In the genomic region with DNA sequence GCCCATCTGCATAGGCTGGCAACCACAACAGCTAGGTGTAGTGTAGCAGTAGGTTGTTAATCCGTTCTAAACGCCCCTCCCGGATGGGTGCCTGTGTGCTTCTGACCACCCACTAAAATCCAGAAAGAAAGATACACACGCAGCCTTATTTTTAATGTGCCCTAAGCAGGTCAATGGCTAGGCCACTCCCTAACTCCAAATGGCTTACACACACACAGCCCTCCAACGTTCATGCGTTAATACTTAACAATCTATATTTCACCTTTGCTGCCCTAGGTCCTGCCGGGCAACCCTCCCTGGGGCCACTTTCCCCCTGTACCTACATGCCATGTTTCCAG, we compare ENCODE assay signal across 8 mouse cellular contexts. TPM values are rescaled to one million over a fixed set of nuclear protein-coding genes. Genes with fewer than 3 reads are reported as not detected.
DNase-seq lines count a peak whose midpoint lies in the region; ATAC-seq and TF ChIP-seq lines count a peak whose summit lies in the region.

No protein-coding gene starts in this region.

- peaks cover 36% of the 10 kb centered on the region for H3K4me1 ChIP-seq in heart, embryonic 13.5 days
- no peaks in the 10 kb centered on the region for H3K4me1 ChIP-seq in ES-Bruce4 (ENCODE audit: control insufficient read depth, insufficient read depth, low read length)
- peaks cover 25% of the 10 kb centered on the region for H3K4me1 ChIP-seq in forebrain, embryonic 16.5 days (replicated peaks; ENCODE audit: control insufficient read depth, insufficient read depth, low read length)
- peaks cover 31% of the 10 kb centered on the region for H3K4me1 ChIP-seq in liver, postnatal 0 days (ENCODE audit: insufficient read depth)

- peak overlapping the region; percentile 72 for H3K4me3 ChIP-seq in heart, embryonic 13.5 days
- peak overlapping the region; percentile 87 for H3K4me3 ChIP-seq in ES-Bruce4 (ENCODE audit: low read depth, low read length)
- H3K4me3 ChIP-seq in forebrain, embryonic 16.5 days (replicated peaks; ENCODE audit: low read length), result peak overlapping the region; percentile 56
- H3K4me3 ChIP-seq in liver, postnatal 0 days (ENCODE audit: low read depth, low read length), result peak overlapping the region; percentile 51

- TF ChIP-seq POLR2A in ES-Bruce4 (IDR thresholded peaks at IDR 0.05; ENCODE audit: insufficient read depth, low read length), result no peak

- 8% methylated on average over 7 of the region's 7 CpGs for WGBS in heart, embryonic 13.5 days
- WGBS in forebrain, embryonic 16.5 days, result 3% methylated on average over 7 of the region's 7 CpGs
- 14% methylated on average over 7 of the region's 7 CpGs for WGBS in liver, postnatal 0 days (ENCODE audit: insufficient replicate concordance)

- TF ChIP-seq EP300 in ES-Bruce4 (IDR thresholded peaks at IDR 0.05; ENCODE audit: insufficient read depth, low read depth, low read length), result no peak
- TF ChIP-seq EP300 in liver, postnatal 0 days (IDR thresholded peaks at IDR 0.05; ENCODE audit: low read depth), result no peak

- ATAC-seq in heart, embryonic 13.5 days (ENCODE audit: extremely low read depth, insufficient number of reproducible peaks, low FRiP score, low TSS enrichment), result no peak
- peak; percentile 27 for ATAC-seq in forebrain, embryonic 16.5 days
- ATAC-seq in liver, postnatal 0 days, result peak; percentile 53
- ATAC-seq in erythroid progenitor cell, adult 5-6 weeks (replicated peaks; ENCODE audit: low FRiP score, poor library complexity, severe bottlenecking), result no peak

- H3K27ac ChIP-seq in heart, embryonic 13.5 days (replicated peaks), result peak overlapping the region; percentile 96
- H3K27ac ChIP-seq in ES-Bruce4 (ENCODE audit: insufficient read depth, low read length), result no peak overlapping the region
- H3K27ac ChIP-seq in forebrain, embryonic 16.5 days (ENCODE audit: low read length), result peak overlapping the region; percentile 66
- peak overlapping the region; percentile 90 for H3K27ac ChIP-seq in liver, postnatal 0 days (ENCODE audit: low read depth)

- H3K9ac ChIP-seq in heart, embryonic 13.5 days, result peak overlapping the region; percentile 86
- peak overlapping the region; percentile 47 for H3K9ac ChIP-seq in ES-Bruce4 (ENCODE audit: low read depth, poor library complexity, severe bottlenecking)
- peak overlapping the region; percentile 72 for H3K9ac ChIP-seq in forebrain, embryonic 16.5 days (replicated peaks; ENCODE audit: low read depth, low read length)
- peak overlapping the region; percentile 55 for H3K9ac ChIP-seq in liver, postnatal 0 days (replicated peaks)

- H3K36me3 ChIP-seq in heart, embryonic 13.5 days, result peaks cover 31% of the 10 kb centered on the region
- no peaks in the 10 kb centered on the region for H3K36me3 ChIP-seq in ES-Bruce4 (ENCODE audit: control insufficient read depth, insufficient read depth, low read length, poor library complexity, severe bottlenecking)
- no peaks in the 10 kb centered on the region for H3K36me3 ChIP-seq in forebrain, embryonic 16.5 days (ENCODE audit: control insufficient read depth, insufficient read depth)
- H3K36me3 ChIP-seq in liver, postnatal 0 days (replicated peaks; ENCODE audit: insufficient read depth, low read length), result 0 out of 2 replicates have a peak, but pooled peaks cover 2% of the 10 kb centered on the region

- H3K4me2 ChIP-seq in heart, embryonic 13.5 days, result peak overlapping the region; percentile 86
- peak overlapping the region; percentile 76 for H3K4me2 ChIP-seq in forebrain, embryonic 16.5 days (ENCODE audit: low read length)
- H3K4me2 ChIP-seq in liver, postnatal 0 days (ENCODE audit: low read depth, low read length), result peak overlapping the region; percentile 73

- DNase-seq in heart, postnatal 14 days, result no peak
- no peak for DNase-seq in liver, postnatal 0 days
- no peak for DNase-seq in Muller cell, postnatal 12 days (ENCODE audit: inconsistent ontology term)
- no peak for DNase-seq in adrenal gland, adult 8-10 months

- intact Hi-C loops in heart, postnatal 14 days (cut with DNase I), result loop anchor here (5.0 kb wide), 2 partner anchors 69 to 81 kb away; partner anchors contain the start of gene C1qtnf12

- H3K9me3 ChIP-seq in heart, embryonic 13.5 days, result no peaks in the 10 kb centered on the region
- H3K9me3 ChIP-seq in ES-Bruce4 (replicated peaks; ENCODE audit: control insufficient read depth, insufficient read depth, low read length, poor library complexity, severe bottlenecking), result no peaks in the 10 kb centered on the region
- no peaks in the 10 kb centered on the region for H3K9me3 ChIP-seq in forebrain, embryonic 16.5 days (ENCODE audit: control insufficient read depth, low read length)
- no peaks in the 10 kb centered on the region for H3K9me3 ChIP-seq in liver, postnatal 0 days (ENCODE audit: low read length)

- peaks cover 23% of the 10 kb centered on the region for H3K27me3 ChIP-seq in heart, embryonic 13.5 days (replicated peaks)
- H3K27me3 ChIP-seq in ES-Bruce4 (ENCODE audit: control insufficient read depth, insufficient read depth, low read length, poor library complexity, severe bottlenecking), result no peaks in the 10 kb centered on the region
- peaks cover 18% of the 10 kb centered on the region for H3K27me3 ChIP-seq in forebrain, embryonic 16.5 days (replicated peaks; ENCODE audit: control insufficient read depth, insufficient read depth, low read length)
- H3K27me3 ChIP-seq in liver, postnatal 0 days (ENCODE audit: insufficient read depth, low read length), result peaks cover 19% of the 10 kb centered on the region

- TF ChIP-seq CTCF in ES-Bruce4 (IDR thresholded peaks at IDR 0.05; ENCODE audit: low read depth, low read length), result no peak
- TF ChIP-seq CTCF in liver, postnatal 0 days (IDR thresholded peaks at IDR 0.05; ENCODE audit: low read depth), result no peak

RNA-seq across cellular contexts. Expression of gene Tnfrsf18, which starts 5.3 kb away (rescaled TPM):
- polyA plus RNA-seq in heart, embryonic 13.5 days (2015; fragmentation: Nextera tagmentation; extraction: Ambion mirVana), result 1.9 and 2.0 TPM in 2 replicates
- total RNA-seq in heart, postnatal 14 days (2021), result under 1 TPM in 1 of 2 experiments, not detected in 1; 0.56 TPM
- not detected in 2 replicates for polyA plus RNA-seq in ES-Bruce4 (2011; ENCODE audit: insufficient read depth, insufficient read length, low read depth, missing spikeins)
- polyA plus RNA-seq in forebrain, embryonic 16.5 days (2015; fragmentation: Nextera tagmentation; extraction: Ambion mirVana), result 0.60 and 1.5 TPM in 2 replicates
- polyA plus RNA-seq in liver, postnatal 0 days (2015; fragmentation: Nextera tagmentation; extraction: Ambion mirVana), result 0.78 and 1.2 TPM in 2 replicates
- 2.9 and 26.7 TPM in 2 replicates for total RNA-seq in erythroid progenitor cell, adult 5-6 weeks (2015; ENCODE audit: low replicate concordance)
- total RNA-seq in erythroid progenitor cell, adult 5-6 weeks (2017; ENCODE audit: low replicate concordance), result 1.5 and 3.5 TPM in 2 replicates
- 1 to 10 TPM in 1 of 4 experiments, under 1 TPM in 1, not detected in 2; 0.42 to 1.2 TPM for total RNA-seq in adrenal gland, adult 8-10 months (2022)

RNA-seq across cellular contexts. Expression of gene Tnfrsf4, which starts 17.6 kb away (rescaled TPM):
- 0.42 and 0.47 TPM in 2 replicates for polyA plus RNA-seq in heart, embryonic 13.5 days (2015; fragmentation: Nextera tagmentation; extraction: Ambion mirVana)
- under 1 TPM; 0.50 to 0.80 TPM for total RNA-seq in heart, postnatal 14 days (2021)
- 2.4 and 2.9 TPM in 2 replicates for polyA plus RNA-seq in ES-Bruce4 (2011; ENCODE audit: insufficient read depth, insufficient read length, low read depth, missing spikeins)
- polyA plus RNA-seq in forebrain, embryonic 16.5 days (2015; fragmentation: Nextera tagmentation; extraction: Ambion mirVana), result 1.0 and 1.4 TPM in 2 replicates
- polyA plus RNA-seq in liver, postnatal 0 days (2015; fragmentation: Nextera tagmentation; extraction: Ambion mirVana), result 0.26 and 0.36 TPM in 2 replicates
- total RNA-seq in erythroid progenitor cell, adult 5-6 weeks (2015; ENCODE audit: low replicate concordance), result 3.4 TPM in 1 of 2 replicates, not detected in the other
- 0.61 and 8.2 TPM in 2 replicates for total RNA-seq in erythroid progenitor cell, adult 5-6 weeks (2017; ENCODE audit: low replicate concordance)
- total RNA-seq in adrenal gland, adult 8-10 months (2022), result 1 to 10 TPM; 1.0 to 3.0 (median 2.0) TPM

RNA-seq across cellular contexts. Expression of gene Ttll10, which starts 28.0 kb away (rescaled TPM):
- 0.60 and 0.66 TPM in 2 replicates for polyA plus RNA-seq in heart, embryonic 13.5 days (2015; fragmentation: Nextera tagmentation; extraction: Ambion mirVana)
- not detected for total RNA-seq in heart, postnatal 14 days (2021)
- polyA plus RNA-seq in ES-Bruce4 (2011; ENCODE audit: insufficient read depth, insufficient read length, low read depth, missing spikeins), result 2.5 and 3.3 TPM in 2 replicates
- not detected in 2 replicates for polyA plus RNA-seq in forebrain, embryonic 16.5 days (2015; fragmentation: Nextera tagmentation; extraction: Ambion mirVana)
- polyA plus RNA-seq in liver, postnatal 0 days (2015; fragmentation: Nextera tagmentation; extraction: Ambion mirVana), result 0.15 and 0.31 TPM in 2 replicates
- total RNA-seq in erythroid progenitor cell, adult 5-6 weeks (2015; ENCODE audit: low replicate concordance), result not detected in 2 replicates
- total RNA-seq in erythroid progenitor cell, adult 5-6 weeks (2017; ENCODE audit: low replicate concordance), result not detected in 2 replicates
- 1 to 10 TPM in 1 of 4 experiments, under 1 TPM in 2, not detected in 1; 0.38 to 1.2 (median 0.86) TPM for total RNA-seq in adrenal gland, adult 8-10 months (2022)

RNA-seq across cellular contexts. Expression of gene Sdf4, which starts 38.6 kb away (rescaled TPM):
- 127 and 136 TPM in 2 replicates for polyA plus RNA-seq in heart, embryonic 13.5 days (2015; fragmentation: Nextera tagmentation; extraction: Ambion mirVana)
- total RNA-seq in heart, postnatal 14 days (2021), result 10 to 100 TPM; 83.2 to 84.6 TPM
- 82.8 and 88.9 TPM in 2 replicates for polyA plus RNA-seq in ES-Bruce4 (2011; ENCODE audit: insufficient read depth, insufficient read length, low read depth, missing spikeins)
- 118 and 125 TPM in 2 replicates for polyA plus RNA-seq in forebrain, embryonic 16.5 days (2015; fragmentation: Nextera tagmentation; extraction: Ambion mirVana)
- polyA plus RNA-seq in liver, postnatal 0 days (2015; fragmentation: Nextera tagmentation; extraction: Ambion mirVana), result 91.5 and 94.2 TPM in 2 replicates
- 31.4 and 59.1 TPM in 2 replicates for total RNA-seq in erythroid progenitor cell, adult 5-6 weeks (2015; ENCODE audit: low replicate concordance)
- 92.1 and 127 TPM in 2 replicates for total RNA-seq in erythroid progenitor cell, adult 5-6 weeks (2017; ENCODE audit: low replicate concordance)
- total RNA-seq in adrenal gland, adult 8-10 months (2022), result 100 to 1,000 TPM; 290 to 326 (median 308) TPM

RNA-seq across cellular contexts. Expression of gene B3galt6, which starts 38.8 kb away (rescaled TPM):
- polyA plus RNA-seq in heart, embryonic 13.5 days (2015; fragmentation: Nextera tagmentation; extraction: Ambion mirVana), result 8.8 and 10.7 TPM in 2 replicates
- 1 to 10 TPM; 2.0 to 2.7 TPM for total RNA-seq in heart, postnatal 14 days (2021)
- polyA plus RNA-seq in ES-Bruce4 (2011; ENCODE audit: insufficient read depth, insufficient read length, low read depth, missing spikeins), result 2.5 and 2.6 TPM in 2 replicates
- polyA plus RNA-seq in forebrain, embryonic 16.5 days (2015; fragmentation: Nextera tagmentation; extraction: Ambion mirVana), result 26.8 and 30.4 TPM in 2 replicates
- polyA plus RNA-seq in liver, postnatal 0 days (2015; fragmentation: Nextera tagmentation; extraction: Ambion mirVana), result 3.5 and 4.7 TPM in 2 replicates
- total RNA-seq in erythroid progenitor cell, adult 5-6 weeks (2015; ENCODE audit: low replicate concordance), result 1.3 and 5.8 TPM in 2 replicates
- total RNA-seq in erythroid progenitor cell, adult 5-6 weeks (2017; ENCODE audit: low replicate concordance), result 2.3 TPM in 2 replicates
- 1 to 10 TPM; 7.8 to 9.5 (median 8.9) TPM for total RNA-seq in adrenal gland, adult 8-10 months (2022)

Comparison
In these comparisons a context has a peak if more than half of its experiments do, and no peak if none do; other contexts are left out.
1. ATAC-seq: peak in forebrain, embryonic 16.5 days (single experiment) and liver, postnatal 0 days (single experiment); none in heart, embryonic 13.5 days (single experiment) and erythroid progenitor cell, adult 5-6 weeks (single experiment).
2. Peak in every context shown above with its lines, with median percentiles within 50 percentile points of each other: H3K4me2 ChIP-seq, H3K4me3 ChIP-seq and H3K9ac ChIP-seq.